Mouse (Mus musculus): ENCODE measurements around the gene Tut7.

GRCm38 (mm10) chr13:59768531-59768930 lies 54.4 kb downstream of the Tut7 start:
- TF ChIP-seq CTCF (IDR thresholded peaks at IDR 0.05; ENCODE audit: control insufficient read depth, insufficient read depth, insufficient replicate concordance, low read depth, low read length) (no peak), POLR2A (IDR thresholded peaks at IDR 0.05; ENCODE audit: control insufficient read depth, low read depth, low read length) (no peak)

Data from testis, adult 2 months (tissue).